Mouse (Mus musculus): ENCODE measurements at regions not wholly inside any gene's neighbourhood (a gene's known extent, or its start where the extent isn't known, plus 50 kb on each side); places are given as distances from the start of the nearest gene placed in this dataset.

DNA sequence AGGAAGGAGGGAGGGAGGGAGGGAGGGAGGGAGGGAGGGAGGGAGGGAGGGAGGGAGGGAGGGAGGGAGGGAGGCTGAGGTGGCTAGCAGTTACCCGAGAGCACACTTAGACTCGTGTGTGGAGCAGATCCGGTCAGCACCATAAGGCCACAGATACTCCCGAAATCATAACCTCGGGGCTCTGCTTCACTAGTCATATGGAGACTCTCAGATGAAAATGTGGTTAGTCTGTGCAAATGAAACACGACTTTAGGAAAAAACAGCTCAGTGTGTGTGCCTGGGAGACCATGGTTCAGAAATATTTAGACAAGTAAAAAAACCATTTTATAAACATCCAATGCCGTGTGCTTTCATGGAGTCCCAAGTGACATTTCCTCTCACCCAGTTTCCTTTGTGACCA lies 65.4 kb upstream of the Myb start:
- no peak for DNase-seq
- H3K4me2 ChIP-seq (ENCODE audit: low read depth), result no peak overlapping the region
- H3K36me3 ChIP-seq (ENCODE audit: insufficient read depth), result no peaks in the 10 kb centered on the region
- TF ChIP-seq CTCF (IDR thresholded peaks at IDR 0.05; ENCODE audit: low read depth), result no peak
- H3K4me1 ChIP-seq (ENCODE audit: insufficient read depth), result no peaks in the 10 kb centered on the region
- no peaks in the 10 kb centered on the region for H3K27me3 ChIP-seq (ENCODE audit: insufficient read depth, low read length)
- H3K9me3 ChIP-seq (ENCODE audit: low read length), result no peaks in the 10 kb centered on the region
- 85% methylated on average over 7 of the region's 7 CpGs for WGBS
- H3K9ac ChIP-seq, result no peak overlapping the region
- no peak for ATAC-seq
- H3K27ac ChIP-seq (ENCODE audit: low read depth, low read length), result no peak overlapping the region
- no peak overlapping the region for H3K4me3 ChIP-seq (ENCODE audit: low read depth, low read length)

DNA sequence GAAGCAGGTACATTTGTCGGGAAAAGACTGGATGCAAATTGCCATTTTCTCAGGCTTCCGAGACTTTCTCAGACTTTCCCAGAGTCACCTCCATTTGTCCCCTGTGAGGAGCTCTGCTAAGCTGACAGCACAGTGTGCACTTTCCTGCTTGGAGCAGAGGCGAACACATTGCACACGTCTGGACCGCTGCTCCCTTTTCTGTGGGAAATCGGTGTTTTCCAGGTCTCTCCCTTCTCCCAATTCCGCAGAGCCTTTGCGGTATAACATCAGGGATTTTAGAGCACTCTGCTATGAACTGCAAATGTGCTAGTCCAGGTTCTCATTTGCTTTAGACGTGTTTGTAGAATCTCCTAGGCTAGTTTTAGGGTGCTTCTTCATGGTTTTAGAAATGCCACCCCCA lies 67.0 kb upstream of the Myb start:
- H3K27ac ChIP-seq (ENCODE audit: low read depth, low read length), result no peak overlapping the region
- H3K27me3 ChIP-seq (ENCODE audit: insufficient read depth, low read length), result no peaks in the 10 kb centered on the region
- H3K4me3 ChIP-seq (ENCODE audit: low read depth, low read length), result no peak overlapping the region
- no peaks in the 10 kb centered on the region for H3K36me3 ChIP-seq (ENCODE audit: insufficient read depth)
- H3K4me2 ChIP-seq (ENCODE audit: low read depth), result no peak overlapping the region
- no peaks in the 10 kb centered on the region for H3K9me3 ChIP-seq (ENCODE audit: low read length)
- no peak overlapping the region for H3K9ac ChIP-seq
- no peak for TF ChIP-seq CTCF (IDR thresholded peaks at IDR 0.05; ENCODE audit: low read depth)
- no peaks in the 10 kb centered on the region for H3K4me1 ChIP-seq (ENCODE audit: insufficient read depth)
- DNase-seq (no peak), ATAC-seq (no peak)
- 82% methylated on average over 9 of the region's 9 CpGs for WGBS

DNA sequence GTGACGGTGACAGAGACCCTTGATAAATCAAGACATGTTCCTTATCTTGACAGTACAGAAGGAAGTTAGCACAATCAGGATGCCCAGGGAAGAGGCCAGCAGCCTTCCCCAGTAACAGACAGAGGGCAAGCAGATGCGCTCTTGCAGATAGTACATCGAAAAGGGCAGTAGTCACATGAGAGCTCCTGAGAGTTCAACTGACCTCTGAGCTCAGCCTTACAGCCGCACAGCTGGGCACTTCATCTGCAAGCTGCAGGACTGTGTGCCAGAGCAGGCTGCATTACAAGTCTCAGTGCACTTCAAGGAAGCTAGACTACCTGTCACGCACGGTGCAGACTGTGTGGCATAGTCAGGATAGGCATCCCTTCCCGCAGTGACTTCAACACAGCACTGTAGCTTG lies 67.2 kb upstream of the Hbs1l start:
- no peaks in the 10 kb centered on the region for H3K4me1 ChIP-seq (ENCODE audit: insufficient read depth)
- DNase-seq, result no peak
- no peak overlapping the region for H3K9ac ChIP-seq
- no peaks in the 10 kb centered on the region for H3K36me3 ChIP-seq (ENCODE audit: insufficient read depth)
- no peak overlapping the region for H3K4me2 ChIP-seq (ENCODE audit: low read depth)
- ATAC-seq, result no peak
- WGBS, result 80% methylated on average over 7 of the region's 7 CpGs
- no peaks in the 10 kb centered on the region for H3K27me3 ChIP-seq (ENCODE audit: insufficient read depth, low read length)
- H3K27ac ChIP-seq (ENCODE audit: low read depth, low read length), result no peak overlapping the region
- no peak overlapping the region for H3K4me3 ChIP-seq (ENCODE audit: low read depth, low read length)
- TF ChIP-seq CTCF (IDR thresholded peaks at IDR 0.05; ENCODE audit: low read depth), result no peak
- no peaks in the 10 kb centered on the region for H3K9me3 ChIP-seq (ENCODE audit: low read length)

DNA sequence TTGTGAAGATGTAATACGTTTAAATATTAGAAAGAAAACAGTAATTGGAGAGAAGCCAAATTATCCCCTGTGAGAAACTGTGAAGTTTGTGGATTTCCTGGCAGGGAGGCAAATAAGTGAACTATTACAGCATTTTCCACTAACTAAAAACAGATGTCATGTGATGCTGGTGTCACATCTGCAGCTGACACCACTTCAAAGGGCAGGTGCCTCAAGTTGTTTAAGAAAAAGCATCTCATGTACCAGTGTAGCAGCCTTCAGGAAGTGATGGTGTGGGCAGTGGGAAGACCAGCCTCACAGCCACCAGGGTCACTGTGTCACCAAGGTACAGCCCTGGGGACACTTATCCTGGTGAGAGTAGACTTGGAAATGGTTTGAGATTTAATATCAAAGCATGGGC lies 60.6 kb upstream of the Hbs1l start:
- no peaks in the 10 kb centered on the region for H3K4me1 ChIP-seq (ENCODE audit: insufficient read depth)
- H3K27ac ChIP-seq (ENCODE audit: low read depth, low read length), result no peak overlapping the region
- H3K9me3 ChIP-seq (ENCODE audit: low read length), result no peaks in the 10 kb centered on the region
- no peaks in the 10 kb centered on the region for H3K27me3 ChIP-seq (ENCODE audit: insufficient read depth, low read length)
- DNase-seq (no peak), ATAC-seq (no peak)
- H3K4me2 ChIP-seq (ENCODE audit: low read depth), result no peak overlapping the region
- TF ChIP-seq CTCF (IDR thresholded peaks at IDR 0.05; ENCODE audit: low read depth), result no peak
- no peak overlapping the region for H3K4me3 ChIP-seq (ENCODE audit: low read depth, low read length)
- H3K9ac ChIP-seq, result no peak overlapping the region
- WGBS, result 51% methylated on average over 1 of the region's 1 CpGs
- no peaks in the 10 kb centered on the region for H3K36me3 ChIP-seq (ENCODE audit: insufficient read depth)

DNA sequence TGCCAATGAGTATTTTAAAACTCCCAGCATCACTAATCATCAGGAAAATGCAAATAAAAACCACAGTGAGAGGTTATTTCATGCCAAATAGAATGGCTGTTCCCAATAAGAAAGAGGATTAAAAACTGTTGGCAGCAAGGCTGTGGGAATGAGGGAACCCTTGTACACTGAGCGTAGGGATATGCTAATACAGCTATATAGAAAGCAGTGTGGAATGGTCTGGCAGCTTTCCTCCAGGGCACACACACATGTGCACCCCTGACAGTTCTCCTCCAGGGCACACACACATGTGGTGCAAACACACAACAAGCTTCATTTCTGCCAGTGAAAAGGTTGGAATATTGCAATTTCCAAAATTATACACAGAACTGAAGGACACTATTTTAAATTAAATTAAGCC lies 58.8 kb upstream of the Hbs1l start:
- ATAC-seq (no peak), DNase-seq (no peak)

DNA sequence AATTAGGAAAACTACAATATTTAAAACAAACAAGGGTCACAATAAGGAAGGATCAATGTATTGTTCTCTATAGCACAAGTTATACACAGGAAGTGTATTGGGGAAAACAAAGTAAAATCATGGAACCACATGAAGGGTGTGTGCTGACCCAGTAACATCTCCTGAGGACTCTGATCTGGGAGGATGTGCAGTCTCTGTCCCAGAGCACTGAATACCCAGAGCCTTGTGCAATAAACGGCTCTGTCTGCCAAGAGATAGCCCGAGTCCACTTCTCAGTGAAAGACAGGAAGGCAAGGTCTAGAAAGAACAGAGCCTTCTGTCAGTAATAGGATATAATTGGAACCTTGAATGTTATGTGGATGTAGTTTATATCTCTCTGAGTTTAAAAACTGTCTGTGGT lies 56.3 kb upstream of the Hbs1l start:
- Histone ChIP-seq H3K27ac (ENCODE audit: low read depth, low read length) (no peak overlapping the region), H3K9me3 (ENCODE audit: low read length) (no peaks in the 10 kb centered on the region), H3K4me2 (ENCODE audit: low read depth) (no peak overlapping the region), H3K9ac (no peak overlapping the region), H3K36me3 (ENCODE audit: insufficient read depth) (no peaks in the 10 kb centered on the region), H3K4me1 (ENCODE audit: insufficient read depth) (no peaks in the 10 kb centered on the region), H3K27me3 (ENCODE audit: insufficient read depth, low read length) (no peaks in the 10 kb centered on the region), H3K4me3 (ENCODE audit: low read depth, low read length) (no peak overlapping the region)
- no peak for DNase-seq
- TF ChIP-seq CTCF (IDR thresholded peaks at IDR 0.05; ENCODE audit: low read depth), result no peak
- no peak for ATAC-seq
- WGBS, result 78% methylated on average over 2 of the region's 2 CpGs

More for the DNA sequence above, 58.8 kb upstream of the Hbs1l start:
- no peaks in the 10 kb centered on the region for H3K36me3 ChIP-seq (ENCODE audit: insufficient read depth)
- H3K4me1 ChIP-seq (ENCODE audit: insufficient read depth), result no peaks in the 10 kb centered on the region
- H3K4me3 ChIP-seq (ENCODE audit: low read depth, low read length), result no peak overlapping the region
- H3K4me2 ChIP-seq (ENCODE audit: low read depth), result no peak overlapping the region
- H3K9me3 ChIP-seq (ENCODE audit: low read length), result no peaks in the 10 kb centered on the region
- H3K27ac ChIP-seq (ENCODE audit: low read depth, low read length), result no peak overlapping the region
- no peak overlapping the region for H3K9ac ChIP-seq
- 21% methylated on average over 1 of the region's 1 CpGs for WGBS
- TF ChIP-seq CTCF (IDR thresholded peaks at IDR 0.05; ENCODE audit: low read depth), result no peak
- no peaks in the 10 kb centered on the region for H3K27me3 ChIP-seq (ENCODE audit: insufficient read depth, low read length)

DNA sequence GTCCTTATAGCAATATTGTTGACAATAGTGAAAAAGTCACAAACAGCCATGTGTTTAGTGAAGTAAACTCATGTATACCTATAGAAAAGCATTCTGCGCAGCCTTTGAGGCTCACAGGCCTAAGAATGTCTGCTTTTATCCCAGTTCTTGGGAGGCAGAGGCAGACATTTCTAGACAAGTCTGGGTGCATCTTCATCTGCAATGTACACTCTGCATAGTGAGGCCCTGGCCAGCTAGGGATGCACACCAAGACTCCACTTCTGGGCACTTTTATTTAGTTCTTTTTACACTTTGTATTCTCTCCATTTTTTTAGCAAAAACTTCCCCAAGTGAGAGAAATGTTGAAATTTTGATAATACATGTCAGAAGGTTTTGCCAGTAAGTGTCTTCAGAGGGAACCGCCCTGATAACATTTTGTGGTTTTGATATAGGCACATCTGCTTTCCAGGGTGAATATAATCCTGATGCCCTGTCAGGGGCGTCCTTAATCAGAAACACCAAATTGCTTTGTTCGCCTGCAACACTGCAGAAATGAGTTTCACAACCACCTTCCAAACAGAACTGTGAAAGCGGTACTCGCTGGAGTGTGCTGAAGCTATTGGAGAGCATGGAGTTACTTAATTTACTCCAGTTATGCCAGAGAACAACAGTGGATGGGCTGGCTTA lies 54.1 kb upstream of the Hbs1l start:
- ATAC-seq (no peak), DNase-seq (no peak)
- Histone ChIP-seq H3K4me3 (ENCODE audit: low read depth, low read length) (no peak overlapping the region), H3K27me3 (ENCODE audit: insufficient read depth, low read length) (no peaks in the 10 kb centered on the region), H3K36me3 (ENCODE audit: insufficient read depth) (no peaks in the 10 kb centered on the region), H3K9me3 (ENCODE audit: low read length) (no peaks in the 10 kb centered on the region), H3K4me2 (ENCODE audit: low read depth) (no peak overlapping the region), H3K9ac (no peak overlapping the region), H3K4me1 (ENCODE audit: insufficient read depth) (no peaks in the 10 kb centered on the region), H3K27ac (ENCODE audit: low read depth, low read length) (no peak overlapping the region)
- no peak for TF ChIP-seq CTCF (IDR thresholded peaks at IDR 0.05; ENCODE audit: low read depth)
- 90% methylated on average over 6 of the region's 6 CpGs for WGBS
